Mouse (Mus musculus): Measurements from ENCODE around the gene Ddit4l.
"Not testable (repeated sequence)": the region's sequence is repeated elsewhere in the genome, so short reads cannot be mapped to it uniquely, and the experiment has no call there.

Ddit4l gene

DNA sequence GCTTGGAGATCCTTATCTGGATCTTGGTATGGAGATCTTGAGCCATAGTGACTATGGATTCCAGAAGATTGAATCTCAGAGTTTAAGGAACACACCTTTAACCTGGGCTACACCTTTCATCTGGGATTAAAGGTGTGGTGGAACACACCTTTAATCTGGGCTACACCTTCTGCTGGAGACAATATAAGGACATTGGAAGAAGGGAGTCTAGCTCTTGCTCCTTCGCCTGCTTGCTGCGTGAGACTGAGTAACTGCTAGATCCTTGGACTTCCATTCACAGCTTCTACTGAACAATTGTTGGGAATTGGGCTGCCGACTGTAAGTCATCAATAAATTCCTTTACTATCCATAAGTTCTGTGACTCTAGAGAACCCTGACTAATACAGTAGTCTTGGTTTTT is at the start of gene Ddit4l:
Ddit4l (plus strand) TSS at position 301 of the 400 bp plus-strand sequence.
- DNase-seq (ENCODE audit: low read depth, low spot score): not testable (repeated sequence)

DNA sequence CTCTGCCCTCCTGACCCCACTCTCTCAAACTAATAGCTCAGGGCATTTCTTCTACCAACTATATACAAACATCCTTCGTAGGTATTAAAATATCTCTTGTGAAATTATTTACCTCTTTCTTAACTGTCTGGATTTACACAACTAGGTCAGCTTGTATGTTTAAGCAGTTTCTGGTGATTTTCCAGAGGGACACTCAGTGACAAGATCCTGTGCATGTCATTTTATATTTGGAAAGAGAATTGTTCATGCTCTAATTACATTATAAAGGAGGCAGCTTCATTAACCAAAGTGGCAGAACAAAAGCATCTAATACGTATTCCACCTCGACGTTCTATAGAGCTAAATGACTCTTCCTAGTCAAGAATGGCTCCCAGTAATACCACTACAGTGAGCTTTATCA is 45.3 kb upstream of the Ddit4l start:
- no peak for DNase-seq (ENCODE audit: low read depth, low spot score)

DNA sequence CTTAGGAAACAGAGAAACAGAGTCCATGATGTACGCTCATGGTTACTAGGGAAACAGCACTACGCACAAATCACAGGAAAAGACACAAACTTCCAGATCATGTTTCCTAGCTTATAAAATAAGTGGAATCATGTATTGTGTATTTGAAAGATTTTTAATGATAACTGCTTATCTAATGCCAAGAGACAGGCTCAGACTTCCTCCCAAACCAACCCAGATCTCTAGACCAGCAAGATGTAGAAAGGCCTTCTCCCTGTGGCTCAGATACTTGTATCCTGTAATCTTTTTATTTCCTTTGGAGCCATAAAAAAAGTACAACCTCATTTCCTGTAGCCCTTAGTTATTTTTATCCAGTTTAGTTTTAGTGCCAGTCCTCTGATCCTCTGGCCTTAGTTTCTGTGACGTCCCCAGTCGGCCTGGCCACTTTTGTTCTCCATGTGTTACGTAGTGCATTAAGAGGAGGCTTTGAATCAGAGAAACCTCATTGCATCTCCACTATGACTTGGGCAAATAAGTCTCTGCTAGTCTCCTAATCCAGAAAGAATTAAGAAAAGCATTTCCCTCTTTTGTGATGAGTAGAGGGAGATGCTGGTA is 34.9 kb upstream of the Ddit4l start:
- DNase-seq (ENCODE audit: low read depth, low spot score): no peak

DNA sequence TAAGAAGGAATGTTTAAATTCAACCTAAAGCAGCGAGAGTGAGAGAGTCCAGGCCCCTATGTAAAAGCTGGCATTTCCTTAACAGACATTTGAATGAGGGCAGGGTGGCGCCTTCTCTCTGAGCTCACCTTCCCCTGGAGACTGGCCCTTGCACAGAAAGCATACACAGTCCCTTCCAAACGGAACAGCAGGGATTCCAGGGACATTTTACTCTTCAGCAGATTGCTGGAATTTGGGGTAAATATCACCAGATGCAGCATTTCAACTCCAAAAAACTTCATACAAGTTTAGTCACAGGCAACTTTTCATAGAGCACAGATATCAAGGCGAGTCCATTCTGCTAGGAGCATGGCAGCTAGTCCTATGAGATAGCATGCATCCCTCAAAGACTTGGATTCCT is 31.6 kb upstream of the Ddit4l start:
- DNase-seq (ENCODE audit: low read depth, low spot score): no peak

DNA sequence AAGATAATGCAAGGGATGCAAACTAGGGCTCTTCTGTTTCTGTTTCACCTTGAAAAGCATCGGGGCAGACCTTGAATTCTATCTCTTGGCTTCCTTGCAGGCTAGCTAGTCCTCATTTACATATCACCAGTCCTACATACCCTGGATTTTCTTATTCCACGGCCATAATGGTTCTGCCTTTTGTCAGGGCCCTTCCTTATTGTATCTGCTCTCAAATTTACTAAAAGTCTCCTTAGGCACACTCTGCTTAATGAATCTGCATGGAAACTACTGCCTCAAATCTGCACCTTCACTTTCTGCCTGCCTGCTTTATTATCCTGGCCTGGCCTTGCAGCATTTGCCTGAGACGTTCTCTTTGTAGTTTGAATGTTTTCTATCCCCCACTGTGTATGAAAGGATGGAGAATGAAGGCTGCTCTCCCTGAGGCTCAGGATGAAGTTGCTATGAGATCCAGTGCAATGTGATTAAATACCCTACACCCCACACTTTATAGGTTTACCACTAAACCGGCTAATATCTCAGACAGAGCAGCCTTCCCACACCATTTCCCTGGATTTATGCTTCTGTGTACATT is 27.0 kb upstream of the Ddit4l start:
- no peak for DNase-seq (ENCODE audit: low read depth, low spot score)

GRCm38 (mm10) chr3:137608918-137609435 is 12.4 kb upstream of the Ddit4l start:
- DNase-seq (ENCODE audit: low read depth, low spot score): no peak

GRCm38 (mm10) chr3:137610457-137611109 is 10.8 kb upstream of the Ddit4l start:
- peak; percentile 75 for DNase-seq (ENCODE audit: low read depth, low spot score)

DNA sequence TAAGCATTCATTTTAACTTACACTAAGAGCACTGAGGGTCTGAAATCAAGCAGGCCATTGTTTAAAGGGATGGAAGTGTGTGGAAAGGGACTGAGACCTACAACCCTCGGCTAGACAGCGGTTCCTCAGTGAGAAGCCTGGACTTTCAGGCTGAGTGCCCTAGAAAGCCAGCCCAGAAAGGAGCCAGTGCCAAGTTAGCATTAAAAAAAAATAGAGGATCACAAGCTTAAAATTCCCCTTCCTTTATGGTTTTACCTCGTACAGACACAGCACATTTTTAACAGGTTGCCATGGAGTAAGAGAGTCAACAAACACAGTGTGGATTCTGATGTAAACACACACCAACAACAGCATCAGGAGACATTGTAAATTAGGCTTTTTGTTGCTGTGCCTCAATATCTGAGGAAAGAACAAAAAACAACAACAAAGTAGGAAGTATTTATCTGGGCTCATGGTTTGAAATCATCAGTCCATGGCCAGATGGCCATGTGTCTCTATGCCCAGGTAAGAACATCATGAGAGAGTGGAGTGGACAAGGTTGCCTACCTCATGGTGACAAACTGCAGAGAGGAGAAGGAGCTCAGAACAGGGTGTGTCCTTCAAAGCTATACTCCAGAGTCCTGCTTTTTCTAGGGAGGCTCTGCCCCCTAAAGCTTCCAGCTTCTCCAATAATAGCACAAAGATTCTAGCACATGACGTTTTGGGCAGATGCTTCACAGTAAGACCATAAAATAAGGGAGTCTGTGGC is 10.1 kb upstream of the Ddit4l start:
- DNase-seq (ENCODE audit: low read depth, low spot score): no peak

DNA sequence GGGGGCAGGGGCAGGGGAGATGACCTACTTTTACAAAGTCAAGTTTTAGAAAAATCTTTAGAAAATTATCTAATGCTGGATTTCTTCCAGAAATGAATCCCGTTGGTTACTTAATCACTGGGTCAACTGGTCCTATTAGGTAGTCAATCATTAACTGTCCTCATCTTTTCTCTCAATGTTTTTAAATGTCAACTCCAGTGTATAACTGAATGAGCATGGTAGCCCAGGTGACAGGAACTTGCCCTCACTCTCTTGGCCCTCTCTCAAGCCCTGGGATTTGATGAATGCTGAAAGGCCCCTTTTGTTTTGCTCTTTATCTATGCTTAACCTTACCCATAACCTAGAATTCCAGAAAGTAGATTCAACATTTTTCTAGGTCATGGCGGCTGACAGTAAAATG is 9.4 kb upstream of the Ddit4l start:
- no peak for DNase-seq (ENCODE audit: low read depth, low spot score)

DNA sequence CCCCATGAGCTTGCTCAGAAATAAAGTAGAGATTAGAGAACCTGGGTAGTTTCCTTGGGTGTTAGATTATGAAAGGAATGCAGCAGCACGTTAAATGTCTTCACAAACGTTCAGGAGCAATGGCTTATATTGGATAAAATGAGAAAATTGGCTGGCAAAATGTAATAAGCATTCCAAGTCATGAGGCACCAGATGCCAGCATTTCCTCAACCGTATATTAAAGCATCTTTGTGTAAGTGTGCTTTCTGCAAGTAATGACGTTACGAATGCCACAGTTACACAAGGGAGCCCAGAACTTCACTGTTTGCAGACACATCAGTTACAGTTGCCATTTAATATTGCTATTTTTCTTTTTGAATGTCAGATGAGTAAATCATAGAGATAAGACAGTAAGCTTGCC is 872 bp upstream of the Ddit4l start:
- no peak for DNase-seq (ENCODE audit: low read depth, low spot score)

DNA sequence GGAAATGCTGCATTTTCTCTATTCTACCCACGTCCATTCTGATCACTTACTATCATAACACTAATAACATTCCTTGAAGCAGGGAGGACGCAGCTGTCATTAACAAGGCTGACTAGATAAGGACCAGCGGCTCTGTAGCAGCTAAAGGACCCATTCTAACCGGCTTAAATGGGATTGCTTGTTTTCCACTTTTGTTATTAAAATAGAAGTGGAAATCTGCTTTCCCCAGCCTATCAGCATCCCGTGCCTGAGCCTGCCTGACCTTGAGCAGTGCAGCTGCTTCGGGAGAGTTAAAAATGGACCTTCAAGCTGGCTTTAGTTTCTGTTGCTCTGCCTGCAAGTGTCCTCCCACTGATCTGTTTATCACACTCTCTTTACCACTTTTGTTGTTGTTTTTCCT is 679 bp downstream of the Ddit4l start:
- DNase-seq (ENCODE audit: low read depth, low spot score): no peak

DNA sequence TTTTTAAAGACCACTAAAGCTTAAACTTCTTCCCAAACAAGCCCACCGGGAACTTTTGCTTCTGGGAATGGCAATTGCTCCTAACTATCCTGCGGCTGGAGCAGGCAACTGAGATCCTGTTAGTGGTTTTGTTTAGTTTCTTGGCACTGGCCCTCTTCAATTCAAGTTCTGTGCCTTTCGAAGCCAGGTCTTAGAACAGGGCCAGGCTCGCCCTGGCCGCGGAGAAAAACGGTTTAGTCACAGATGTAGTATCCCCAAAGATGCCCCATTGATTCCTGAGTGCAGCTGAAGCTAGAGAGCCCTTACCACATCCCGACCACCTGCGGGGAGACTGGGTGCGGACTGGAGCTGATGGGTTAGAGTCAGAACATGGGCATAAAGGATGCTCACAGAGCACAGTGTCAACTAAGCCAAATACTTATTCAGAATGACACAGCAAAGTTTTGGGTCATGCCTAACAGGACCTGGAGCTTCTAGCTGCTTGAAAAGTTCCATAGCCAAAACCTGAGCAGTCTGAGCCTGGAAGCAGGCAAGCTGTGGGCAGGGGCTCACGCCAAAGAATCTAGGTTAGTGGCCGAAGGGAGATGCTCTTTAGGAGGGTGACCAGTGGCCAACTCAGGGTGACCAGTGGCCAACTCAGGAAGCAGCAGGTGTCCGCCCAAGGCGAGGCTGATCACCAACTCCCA is 1.6 kb downstream of the Ddit4l start:
- no peak for DNase-seq (ENCODE audit: low read depth, low spot score)

- DNase-seq (ENCODE audit: low read depth, low spot score): no peak
Measured at GRCm38 (mm10) chr3:137623581-137624362, 2.4 kb downstream of the Ddit4l start.

DNA sequence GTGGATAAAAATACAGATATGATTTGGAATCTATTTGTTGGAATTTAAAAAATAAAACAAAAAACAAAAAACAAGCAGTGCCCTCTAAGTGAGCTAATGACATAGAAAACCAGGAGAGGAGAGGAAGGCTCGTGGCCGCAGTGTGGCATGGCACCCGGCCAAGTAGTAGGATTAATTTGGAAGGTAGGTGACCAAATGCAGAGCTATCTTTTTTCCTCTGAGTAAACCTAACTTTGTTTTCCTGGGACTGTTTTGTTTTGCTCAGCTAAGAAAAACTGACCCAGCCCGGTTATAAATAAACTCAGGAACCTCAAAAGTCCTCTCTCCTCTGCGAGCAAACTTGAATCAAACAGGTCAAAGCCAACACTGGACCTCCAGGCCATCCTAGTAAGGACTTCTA is 3.6 kb downstream of the Ddit4l start:
- no peak for DNase-seq (ENCODE audit: low read depth, low spot score)

- no peak for DNase-seq (ENCODE audit: low read depth, low spot score)
Measured at GRCm38 (mm10) chr3:137633726-137634125, 12.3 kb downstream of the Ddit4l start.

- DNase-seq (ENCODE audit: low read depth, low spot score): no peak
Measured at GRCm38 (mm10) chr3:137636571-137636970, 15.2 kb downstream of the Ddit4l start.

DNA sequence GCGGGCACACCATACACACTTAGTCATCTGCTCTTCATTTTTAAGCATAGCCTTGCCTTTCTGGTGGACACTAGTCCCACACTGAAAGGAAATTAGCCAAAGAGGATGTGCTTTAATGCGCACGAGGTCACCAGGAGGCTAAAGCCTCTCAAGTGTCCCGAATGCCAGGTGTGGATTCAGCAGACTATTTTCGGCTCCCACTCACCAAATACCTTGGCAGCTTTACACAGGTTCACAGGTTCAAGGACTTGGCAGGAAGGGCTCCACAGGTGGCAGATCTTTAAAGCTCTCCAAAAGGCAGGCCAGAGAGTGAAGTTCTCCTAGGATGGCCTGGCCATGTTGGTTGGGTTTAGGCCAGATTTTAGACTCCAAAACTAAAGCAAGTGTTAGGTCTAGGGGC is 19.8 kb downstream of the Ddit4l start:
- DNase-seq (ENCODE audit: low read depth, low spot score): no peak

- no peak for DNase-seq (ENCODE audit: low read depth, low spot score)
Measured at GRCm38 (mm10) chr3:137642137-137642536, 20.7 kb downstream of the Ddit4l start.

GRCm38 (mm10) chr3:137642568-137642967 is 21.2 kb downstream of the Ddit4l start:
- no peak for DNase-seq (ENCODE audit: low read depth, low spot score)

GRCm38 (mm10) chr3:137644081-137644480 is 22.7 kb downstream of the Ddit4l start:
- DNase-seq (ENCODE audit: low read depth, low spot score): no peak

DNA sequence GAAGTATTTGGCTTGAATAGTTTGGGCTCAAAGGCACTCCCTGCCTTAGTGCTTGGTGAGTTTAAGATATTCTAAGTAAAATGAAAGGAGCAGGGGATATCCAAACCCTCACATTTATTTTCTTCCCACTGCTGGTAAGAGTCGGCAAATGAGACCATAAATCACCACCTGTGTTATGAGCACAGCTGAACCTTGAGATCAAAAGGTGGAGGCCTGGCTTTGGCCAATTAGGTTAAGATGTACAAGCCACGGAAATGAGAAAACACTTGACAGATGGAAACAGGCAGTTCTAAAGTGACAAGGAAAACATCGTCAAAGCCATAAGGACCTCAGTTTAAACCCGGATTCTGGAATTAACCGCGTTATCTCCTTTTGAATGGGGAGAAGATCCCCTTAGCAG is 23.5 kb downstream of the Ddit4l start:
- no peak for DNase-seq (ENCODE audit: low read depth, low spot score)
